Comparison of ENCODE assay signal across 8 mouse cellular contexts in genomic region chr11:101687351-101688301, GRCm38 (mm10). TPM values are rescaled to one million over a fixed set of nuclear protein-coding genes. Genes with fewer than 3 reads are reported as not detected.
DNase-seq lines count a peak whose midpoint lies in the region; ATAC-seq lines count a peak whose summit lies in the region.

No protein-coding gene starts in this region.

- no peak for ATAC-seq in hindbrain, embryonic 14.5 days (ENCODE audit: low FRiP score)

- 0 out of 2 replicates have a peak overlapping the region, but pooled peaks have one; percentile 45 for H3K27ac ChIP-seq in hindbrain, embryonic 14.5 days

- no peaks in the 10 kb centered on the region for H3K9me3 ChIP-seq in hindbrain, embryonic 14.5 days (ENCODE audit: control insufficient read depth, low read length)

- H3K27me3 ChIP-seq in hindbrain, embryonic 14.5 days (ENCODE audit: control insufficient read depth, insufficient read depth, low read length): no peaks in the 10 kb centered on the region

- H3K4me3 ChIP-seq in hindbrain, embryonic 14.5 days (replicated peaks; ENCODE audit: low read length): no peak overlapping the region

- 55% methylated on average over 13 of the region's 13 CpGs for WGBS in hindbrain, embryonic 14.5 days

- no peaks in the 10 kb centered on the region for H3K36me3 ChIP-seq in hindbrain, embryonic 14.5 days (replicated peaks; ENCODE audit: control insufficient read depth, insufficient read depth)

- H3K4me1 ChIP-seq in hindbrain, embryonic 14.5 days (replicated peaks; ENCODE audit: control insufficient read depth, insufficient read depth, low read length): peaks cover 7% of the 10 kb centered on the region; the same call in 1 of the 2 replicates

- peak; percentile 89 for DNase-seq in Muller cell, postnatal 12 days (ENCODE audit: inconsistent ontology term)
- DNase-seq in adrenal gland, postnatal 10 days: peak; percentile 49
- peak; percentile 90 to 93 for DNase-seq in frontal cortex, postnatal 36 days (ENCODE audit: low spot score in 2 of 2)
- DNase-seq in hindbrain, embryonic 14.5 days (ENCODE audit: low spot score): no peak
- DNase-seq in left cerebral cortex, adult 9 months (ENCODE audit: low spot score in 2 of 2): peak; percentile 89 to 94
- peak; percentile 95 for DNase-seq in right cerebral cortex, adult 18-20 months
- DNase-seq in spleen, postnatal 14 days (ENCODE audit: low spot score in 2 of 2): no peak
- DNase-seq in spleen, postnatal 10 days (ENCODE audit: low spot score in 2 of 2): no peak

- no peak overlapping the region for H3K9ac ChIP-seq in hindbrain, embryonic 14.5 days

- H3K4me2 ChIP-seq in hindbrain, embryonic 14.5 days (replicated peaks): no peak overlapping the region

RNA-seq across cellular contexts. Expression of gene Arl4d, which starts 22.3 kb away (rescaled TPM):
- 10 to 100 TPM; 10.4 to 16.7 TPM for total RNA-seq in adrenal gland, postnatal 10 days (2021)
- 5.6 and 5.9 TPM in 2 replicates for polyA plus RNA-seq in hindbrain, embryonic 14.5 days (2014; fragmentation: Nextera tagmentation; extraction: Ambion mirVana)

RNA-seq across cellular contexts. Expression of gene Dhx8, which starts 45.1 kb away (rescaled TPM):
- 10 to 100 TPM; 23.6 to 24.4 TPM for total RNA-seq in adrenal gland, postnatal 10 days (2021)
- polyA plus RNA-seq in hindbrain, embryonic 14.5 days (2014; fragmentation: Nextera tagmentation; extraction: Ambion mirVana): 29.3 and 30.5 TPM in 2 replicates

Comparison
In these comparisons a context has a peak if more than half of its experiments do, and no peak if none do; other contexts are left out.
1. DNase-seq: peak in Muller cell, postnatal 12 days (single experiment), adrenal gland, postnatal 10 days (single experiment), frontal cortex, postnatal 36 days (2 of 2), left cerebral cortex, adult 9 months (2 of 2) and right cerebral cortex, adult 18-20 months (single experiment); none in hindbrain, embryonic 14.5 days (single experiment), spleen, postnatal 14 days (0 of 2) and spleen, postnatal 10 days (0 of 2).